Mouse (Mus musculus): Measurements from ENCODE around the gene Abhd4. TPM values are rescaled to one million over a fixed set of nuclear protein-coding genes. Genes with fewer than 3 reads are reported as not detected.

Gene Abhd4
- polyA plus RNA-seq, 1 experiment from 2014 or later, result 43.7 TPM

- Histone ChIP-seq H3K27me3 (no peaks in the 10 kb centered on the region), H3K4me2 (replicated peaks) (no peak overlapping the region), H3K9ac (replicated peaks) (no peak overlapping the region; the same call in 1 of the 2 replicates), H3K36me3 (peaks cover 33% of the 10 kb centered on the region), H3K9me3 (no peaks in the 10 kb centered on the region), H3K4me3 (replicated peaks) (no peak overlapping the region), H3K27ac (no peak overlapping the region), H3K4me1 (replicated peaks) (peaks cover 51% of the 10 kb centered on the region)
- WGBS, result 80% methylated on average over 4 of the region's 4 CpGs
- no peak for ATAC-seq
Measured at GRCm38 (mm10) chr14:54250122-54250521, 3.9 kb upstream of the Abhd4 start.

- H3K27ac ChIP-seq, result no peak overlapping the region
- peaks cover 53% of the 10 kb centered on the region for H3K4me1 ChIP-seq (replicated peaks)
Measured at GRCm38 (mm10) chr14:54254670-54255202, 748 bp downstream of the Abhd4 start.

GRCm38 (mm10) chr14:54258131-54258670 is 4.2 kb downstream of the Abhd4 start:
- Histone ChIP-seq H3K27ac (no peak overlapping the region), H3K9ac (replicated peaks) (no peak overlapping the region), H3K9me3 (no peaks in the 10 kb centered on the region), H3K36me3 (0 out of 2 replicates have a peak, but pooled peaks cover 5% of the 10 kb centered on the region), H3K4me3 (replicated peaks) (no peak overlapping the region), H3K27me3 (0 out of 2 replicates have a peak, but pooled peaks cover 6% of the 10 kb centered on the region), H3K4me1 (replicated peaks) (peaks cover 26% of the 10 kb centered on the region), H3K4me2 (replicated peaks) (peak overlapping the region; percentile 88)
- 76% methylated on average over 7 of the region's 7 CpGs for WGBS
- ATAC-seq, result no peak

More at GRCm38 (mm10) chr14:54254670-54255202, 748 bp downstream of the Abhd4 start:
- Histone ChIP-seq H3K9ac (replicated peaks) (no peak overlapping the region; the same call in 1 of the 2 replicates), H3K9me3 (no peaks in the 10 kb centered on the region), H3K4me3 (replicated peaks) (peak overlapping the region; percentile 75), H3K4me2 (replicated peaks) (peak overlapping the region; percentile 71), H3K36me3 (0 out of 2 replicates have a peak, but pooled peaks cover 1% of the 10 kb centered on the region), H3K27me3 (no peaks in the 10 kb centered on the region)
- 71% methylated on average over 12 of the region's 12 CpGs for WGBS
- no peak for ATAC-seq

- under 1% methylated on average over 35 of the region's 35 CpGs for WGBS
Measured at GRCm38 (mm10) chr14:54259003-54259721, 5.2 kb downstream of the Abhd4 start.

GRCm38 (mm10) chr14:54259722-54260085 is 5.7 kb downstream of the Abhd4 start:
- Histone ChIP-seq H3K36me3 (peaks cover 9% of the 10 kb centered on the region; the same call in 1 of the 2 replicates), H3K9ac (replicated peaks) (peak overlapping the region; percentile 74), H3K9me3 (no peaks in the 10 kb centered on the region), H3K4me3 (replicated peaks) (peak overlapping the region; percentile 58), H3K27ac (no peak overlapping the region), H3K4me2 (replicated peaks) (peak overlapping the region; percentile 88), H3K27me3 (0 out of 2 replicates have a peak, but pooled peaks cover 6% of the 10 kb centered on the region), H3K4me1 (replicated peaks) (peaks cover 21% of the 10 kb centered on the region)
- no peak for ATAC-seq
- 27% methylated on average over 8 of the region's 8 CpGs for WGBS

More at GRCm38 (mm10) chr14:54259003-54259721, 5.2 kb downstream of the Abhd4 start:
- H3K4me1 ChIP-seq (replicated peaks), result peaks cover 26% of the 10 kb centered on the region
- peak overlapping the region; percentile 54; the same call in 1 of the 2 replicates for H3K27ac ChIP-seq
- ATAC-seq, result peak; percentile 91
- peaks cover 9% of the 10 kb centered on the region; the same call in 1 of the 2 replicates for H3K36me3 ChIP-seq
- 0 out of 2 replicates have a peak, but pooled peaks cover 6% of the 10 kb centered on the region for H3K27me3 ChIP-seq
- no peaks in the 10 kb centered on the region for H3K9me3 ChIP-seq
- H3K4me2 ChIP-seq (replicated peaks), result peak overlapping the region; percentile 88
- H3K9ac ChIP-seq (replicated peaks), result peak overlapping the region; percentile 74
- peak overlapping the region; percentile 58 for H3K4me3 ChIP-seq (replicated peaks)

- Histone ChIP-seq H3K9ac (replicated peaks) (no peak overlapping the region), H3K4me2 (replicated peaks) (peak overlapping the region; percentile 88), H3K27me3 (0 out of 2 replicates have a peak, but pooled peaks cover 6% of the 10 kb centered on the region), H3K36me3 (peaks cover 9% of the 10 kb centered on the region; the same call in 1 of the 2 replicates), H3K9me3 (no peaks in the 10 kb centered on the region), H3K27ac (no peak overlapping the region), H3K4me3 (replicated peaks) (peak overlapping the region; percentile 58), H3K4me1 (replicated peaks) (peaks cover 16% of the 10 kb centered on the region)
- WGBS, result 77% methylated on average over 2 of the region's 2 CpGs
- no peak for ATAC-seq
Measured at GRCm38 (mm10) chr14:54260196-54260595, 6.2 kb downstream of the Abhd4 start.

GRCm38 (mm10) chr14:54261386-54261785 is 7.4 kb downstream of the Abhd4 start:
- Histone ChIP-seq H3K36me3 (peaks cover 9% of the 10 kb centered on the region; the same call in 1 of the 2 replicates), H3K27me3 (0 out of 2 replicates have a peak, but pooled peaks cover 6% of the 10 kb centered on the region), H3K4me2 (replicated peaks) (no peak overlapping the region), H3K9me3 (no peaks in the 10 kb centered on the region), H3K27ac (no peak overlapping the region), H3K4me1 (replicated peaks) (peaks cover 18% of the 10 kb centered on the region), H3K4me3 (replicated peaks) (no peak overlapping the region), H3K9ac (replicated peaks) (no peak overlapping the region)
- ATAC-seq, result no peak
- 93% methylated on average over 2 of the region's 2 CpGs for WGBS

- Histone ChIP-seq H3K4me2 (replicated peaks) (no peak overlapping the region), H3K27me3 (0 out of 2 replicates have a peak, but pooled peaks cover 6% of the 10 kb centered on the region), H3K9ac (replicated peaks) (no peak overlapping the region), H3K4me1 (replicated peaks) (peaks cover 18% of the 10 kb centered on the region), H3K4me3 (replicated peaks) (no peak overlapping the region), H3K9me3 (no peaks in the 10 kb centered on the region), H3K36me3 (peaks cover 14% of the 10 kb centered on the region), H3K27ac (no peak overlapping the region)
- 92% methylated on average over 8 of the region's 8 CpGs for WGBS
- no peak for ATAC-seq
Measured at GRCm38 (mm10) chr14:54262622-54263021, 8.6 kb downstream of the Abhd4 start.

GRCm38 (mm10) chr14:54263099-54263498 is 9.1 kb downstream of the Abhd4 start:
- 0 out of 2 replicates have a peak, but pooled peaks cover 6% of the 10 kb centered on the region for H3K27me3 ChIP-seq

GRCm38 (mm10) chr14:54264231-54264630 is 10.2 kb downstream of the Abhd4 start:
- H3K9me3 ChIP-seq, result no peaks in the 10 kb centered on the region

More at GRCm38 (mm10) chr14:54263099-54263498, 9.1 kb downstream of the Abhd4 start:
- no peak overlapping the region for H3K27ac ChIP-seq
- H3K4me1 ChIP-seq (replicated peaks), result peaks cover 18% of the 10 kb centered on the region
- ATAC-seq, result no peak
- H3K9me3 ChIP-seq, result no peaks in the 10 kb centered on the region
- no peak overlapping the region for H3K9ac ChIP-seq (replicated peaks)
- H3K4me2 ChIP-seq (replicated peaks), result no peak overlapping the region
- 96% methylated on average over 6 of the region's 6 CpGs for WGBS
- peaks cover 19% of the 10 kb centered on the region for H3K36me3 ChIP-seq
- no peak overlapping the region for H3K4me3 ChIP-seq (replicated peaks)

GRCm38 (mm10) chr14:54265093-54265492 is 11.1 kb downstream of the Abhd4 start:
- Histone ChIP-seq H3K36me3 (peaks cover 25% of the 10 kb centered on the region), H3K4me3 (replicated peaks) (no peak overlapping the region), H3K27ac (no peak overlapping the region), H3K9ac (replicated peaks) (no peak overlapping the region), H3K9me3 (no peaks in the 10 kb centered on the region), H3K27me3 (0 out of 2 replicates have a peak, but pooled peaks cover 4% of the 10 kb centered on the region), H3K4me2 (replicated peaks) (no peak overlapping the region), H3K4me1 (replicated peaks) (peaks cover 4% of the 10 kb centered on the region)
- 50% methylated on average over 10 of the region's 10 CpGs for WGBS
- ATAC-seq, result no peak

More at GRCm38 (mm10) chr14:54264231-54264630, 10.2 kb downstream of the Abhd4 start:
- Histone ChIP-seq H3K4me1 (replicated peaks) (peaks cover 11% of the 10 kb centered on the region), H3K4me2 (replicated peaks) (no peak overlapping the region), H3K36me3 (peaks cover 25% of the 10 kb centered on the region), H3K27ac (no peak overlapping the region), H3K27me3 (0 out of 2 replicates have a peak, but pooled peaks cover 6% of the 10 kb centered on the region), H3K9ac (replicated peaks) (no peak overlapping the region), H3K4me3 (replicated peaks) (no peak overlapping the region)
- no peak for ATAC-seq
- 93% methylated on average over 7 of the region's 7 CpGs for WGBS

- no peak for ATAC-seq
- no peak overlapping the region for H3K27ac ChIP-seq
- H3K4me3 ChIP-seq (replicated peaks), result no peak overlapping the region
- 78% methylated on average over 6 of the region's 6 CpGs for WGBS
- H3K4me2 ChIP-seq (replicated peaks), result no peak overlapping the region
- H3K4me1 ChIP-seq (replicated peaks), result 0 out of 2 replicates have a peak, but pooled peaks cover 2% of the 10 kb centered on the region
- no peak overlapping the region for H3K9ac ChIP-seq (replicated peaks)
- no peaks in the 10 kb centered on the region for H3K27me3 ChIP-seq
- peaks cover 25% of the 10 kb centered on the region for H3K36me3 ChIP-seq
- H3K9me3 ChIP-seq, result no peaks in the 10 kb centered on the region
Measured at GRCm38 (mm10) chr14:54265951-54266350, 12.0 kb downstream of the Abhd4 start.
